Mouse (Mus musculus): ENCODE results near the gene Fkbp2. TPM values are rescaled to one million over a fixed set of nuclear protein-coding genes. Genes with fewer than 3 reads are reported as not detected.
"Not testable (repeated sequence)": the region's sequence is repeated elsewhere in the genome, so short reads cannot be mapped to it uniquely, and the experiment has no call there.

The Fkbp2 gene
- polyA plus RNA-seq, 1 experiment from 2014 or later: 94.0 TPM

DNA sequence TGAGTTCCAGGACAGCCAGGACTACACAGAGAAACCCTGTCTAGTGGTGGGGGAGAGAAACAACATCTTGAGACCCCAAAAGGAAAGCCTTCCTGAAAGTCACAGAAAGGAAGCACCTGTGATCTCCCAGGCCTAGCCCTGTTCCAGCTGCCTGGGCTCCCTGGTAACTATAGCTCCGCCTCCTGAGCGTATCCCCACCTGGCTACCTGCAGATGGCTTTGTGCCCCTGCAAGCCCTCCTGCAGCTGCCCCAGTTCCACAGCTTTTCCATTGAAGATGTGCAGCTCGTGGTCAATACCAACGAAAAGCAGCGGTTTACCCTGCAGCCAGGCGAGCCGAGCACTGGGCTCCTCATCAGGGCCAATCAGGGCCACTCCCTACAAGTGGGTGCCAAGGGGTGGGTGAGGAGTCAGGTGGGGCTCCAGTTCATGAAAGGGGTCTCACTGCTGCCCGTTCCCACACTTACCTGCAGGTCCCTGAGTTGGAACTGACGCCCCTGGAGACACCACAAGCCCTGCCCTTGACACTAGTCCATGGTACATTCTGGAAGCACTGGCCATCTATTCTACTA, 17.5 kb upstream of the Fkbp2 start:
- no peaks in the 10 kb centered on the region for H3K9me3 ChIP-seq (replicated peaks)
- peaks cover 44% of the 10 kb centered on the region for H3K36me3 ChIP-seq
- no peaks in the 10 kb centered on the region for H3K27me3 ChIP-seq (ENCODE audit: low read depth, poor library complexity, severe bottlenecking)
- DNase-seq (ENCODE audit: low spot score): no peak
- peaks cover 37% of the 10 kb centered on the region for H3K4me1 ChIP-seq
- H3K4me3 ChIP-seq: no peak overlapping the region
- no peak overlapping the region for H3K27ac ChIP-seq
- 82% methylated on average over 9 of the region's 9 CpGs for WGBS

- peak within 1 kb of the TSS; percentile 60 for H3K4me3 ChIP-seq
- H3K9me3 ChIP-seq (replicated peaks): no peaks in the 10 kb centered on the region
- H3K27ac ChIP-seq: peak within 1 kb of the TSS; percentile 81
- under 1% methylated on average over 24 of the region's 24 CpGs for WGBS
- peak; percentile 91 for DNase-seq (ENCODE audit: low spot score)
- H3K4me1 ChIP-seq: peaks cover 46% of the 10 kb centered on the region
- H3K36me3 ChIP-seq: peaks cover 27% of the 10 kb centered on the region
- H3K27me3 ChIP-seq (ENCODE audit: low read depth, poor library complexity, severe bottlenecking): no peaks in the 10 kb centered on the region
Measured at GRCm38 (mm10) chr19:6996006-6996405, 15.7 kb upstream of the Fkbp2 start, which contains the start of the genes Nudt22 and Trpt1. Gene Nudt22 (minus strand): TSS chr19:6996117. Gene Trpt1 (plus strand): TSS chr19:6996131.

- no peak for DNase-seq (ENCODE audit: low spot score)
- H3K4me1 ChIP-seq: peaks cover 46% of the 10 kb centered on the region
- WGBS: 55% methylated on average over 21 of the region's 21 CpGs
- peak overlapping the region; percentile 60 for H3K4me3 ChIP-seq
- H3K9me3 ChIP-seq (replicated peaks): no peaks in the 10 kb centered on the region
- H3K36me3 ChIP-seq: peaks cover 26% of the 10 kb centered on the region
- H3K27me3 ChIP-seq (ENCODE audit: low read depth, poor library complexity, severe bottlenecking): no peaks in the 10 kb centered on the region
- peak overlapping the region; percentile 81 for H3K27ac ChIP-seq
Measured at GRCm38 (mm10) chr19:6995255-6995991, 15.1 kb upstream of the Fkbp2 start.

DNA sequence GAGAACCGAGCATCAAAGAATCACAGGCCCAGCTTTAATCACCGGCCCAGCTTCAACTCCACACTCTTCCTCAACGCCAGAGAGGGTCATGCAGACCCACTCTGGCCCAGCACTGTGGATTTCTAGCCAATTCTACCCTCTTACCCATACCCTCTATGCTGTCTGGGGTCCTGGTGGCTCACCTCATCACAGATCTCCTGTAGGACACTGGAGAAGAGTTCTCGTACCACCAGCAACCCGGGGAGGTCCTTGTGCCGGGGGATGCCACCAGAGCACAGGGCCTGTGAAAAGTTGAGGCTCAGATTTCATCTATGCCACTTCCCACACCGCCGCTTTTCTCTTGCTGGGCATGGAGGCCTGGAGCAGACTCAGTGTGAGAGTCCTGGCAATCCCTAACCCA, 14.2 kb upstream of the Fkbp2 start:
- Histone ChIP-seq H3K36me3 (peaks cover 17% of the 10 kb centered on the region), H3K4me1 (peaks cover 46% of the 10 kb centered on the region), H3K4me3 (peak overlapping the region; percentile 60; the same call in 1 of the 2 replicates), H3K9me3 (replicated peaks) (no peaks in the 10 kb centered on the region), H3K27me3 (ENCODE audit: low read depth, poor library complexity, severe bottlenecking) (no peaks in the 10 kb centered on the region), H3K27ac (no peak overlapping the region)
- DNase-seq (ENCODE audit: low spot score): no peak
- 90% methylated on average over 8 of the region's 8 CpGs for WGBS

DNA sequence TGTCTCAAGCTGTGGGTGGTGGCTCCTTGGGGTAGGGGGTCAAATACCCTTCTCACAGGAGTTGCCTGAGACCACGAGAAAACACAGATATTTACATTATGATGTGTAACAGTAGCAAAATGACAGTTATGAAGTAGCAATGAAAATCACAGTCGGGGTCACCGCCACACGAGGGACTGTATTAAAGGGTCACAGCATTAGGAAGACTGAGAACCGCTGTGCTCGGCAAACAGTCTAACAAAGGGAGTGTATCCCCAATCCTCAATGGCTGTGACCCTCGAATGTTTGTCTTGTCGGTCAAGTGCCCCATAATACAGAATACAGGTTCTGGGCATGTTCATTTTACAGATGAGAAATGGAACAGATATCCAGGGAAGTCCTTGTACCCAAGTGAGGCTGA, 13.7 kb upstream of the Fkbp2 start:
- Histone ChIP-seq H3K27me3 (ENCODE audit: low read depth, poor library complexity, severe bottlenecking) (no peaks in the 10 kb centered on the region), H3K27ac (no peak overlapping the region), H3K9me3 (replicated peaks) (no peaks in the 10 kb centered on the region), H3K4me1 (peaks cover 46% of the 10 kb centered on the region), H3K36me3 (peaks cover 12% of the 10 kb centered on the region), H3K4me3 (no peak overlapping the region)
- DNase-seq (ENCODE audit: low spot score): no peak
- 91% methylated on average over 8 of the region's 8 CpGs for WGBS

DNA sequence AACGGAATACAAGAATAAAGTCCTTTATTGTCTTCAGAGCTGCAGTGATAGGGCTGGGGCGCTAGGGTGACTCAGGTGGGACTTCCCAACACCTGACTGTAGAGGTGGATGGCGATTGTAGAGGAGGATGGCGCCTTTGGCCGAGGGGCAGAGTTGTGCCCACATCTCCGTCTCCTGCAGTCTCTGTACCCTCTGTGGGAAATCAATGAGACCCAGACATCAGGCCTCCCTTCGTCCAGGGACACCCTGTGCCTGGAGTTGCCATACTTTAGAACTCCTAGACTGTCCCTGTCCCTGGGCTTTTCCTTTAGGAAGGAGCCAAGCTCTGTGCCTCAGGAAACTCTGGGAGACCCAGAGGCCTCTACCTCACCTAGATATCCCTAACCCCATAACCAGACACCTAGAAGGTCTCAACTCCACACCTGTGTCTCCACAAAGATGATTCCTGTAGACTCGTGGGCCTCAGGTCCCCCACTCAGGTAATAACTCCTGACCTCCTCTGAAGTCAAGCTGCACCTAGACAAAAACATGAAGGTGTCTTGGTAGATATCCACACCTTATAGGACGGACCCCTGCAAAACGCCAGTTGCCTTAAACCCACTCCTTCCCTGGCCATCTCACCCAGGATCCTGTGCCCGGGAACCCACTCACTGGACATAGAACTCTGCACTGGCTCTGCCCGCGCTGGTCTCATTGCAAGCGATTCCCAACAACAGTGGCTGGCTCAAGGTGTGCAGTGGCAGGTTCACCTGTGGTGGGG, 12.9 kb upstream of the Fkbp2 start:
- 64% methylated on average over 14 of the region's 14 CpGs for WGBS
- Histone ChIP-seq H3K9me3 (replicated peaks) (no peaks in the 10 kb centered on the region), H3K27me3 (ENCODE audit: low read depth, poor library complexity, severe bottlenecking) (no peaks in the 10 kb centered on the region), H3K4me3 (peak overlapping the region; percentile 69), H3K4me1 (peaks cover 49% of the 10 kb centered on the region), H3K27ac (peak overlapping the region; percentile 86), H3K36me3 (peaks cover 4% of the 10 kb centered on the region)
- no peak for DNase-seq (ENCODE audit: low spot score)

DNA sequence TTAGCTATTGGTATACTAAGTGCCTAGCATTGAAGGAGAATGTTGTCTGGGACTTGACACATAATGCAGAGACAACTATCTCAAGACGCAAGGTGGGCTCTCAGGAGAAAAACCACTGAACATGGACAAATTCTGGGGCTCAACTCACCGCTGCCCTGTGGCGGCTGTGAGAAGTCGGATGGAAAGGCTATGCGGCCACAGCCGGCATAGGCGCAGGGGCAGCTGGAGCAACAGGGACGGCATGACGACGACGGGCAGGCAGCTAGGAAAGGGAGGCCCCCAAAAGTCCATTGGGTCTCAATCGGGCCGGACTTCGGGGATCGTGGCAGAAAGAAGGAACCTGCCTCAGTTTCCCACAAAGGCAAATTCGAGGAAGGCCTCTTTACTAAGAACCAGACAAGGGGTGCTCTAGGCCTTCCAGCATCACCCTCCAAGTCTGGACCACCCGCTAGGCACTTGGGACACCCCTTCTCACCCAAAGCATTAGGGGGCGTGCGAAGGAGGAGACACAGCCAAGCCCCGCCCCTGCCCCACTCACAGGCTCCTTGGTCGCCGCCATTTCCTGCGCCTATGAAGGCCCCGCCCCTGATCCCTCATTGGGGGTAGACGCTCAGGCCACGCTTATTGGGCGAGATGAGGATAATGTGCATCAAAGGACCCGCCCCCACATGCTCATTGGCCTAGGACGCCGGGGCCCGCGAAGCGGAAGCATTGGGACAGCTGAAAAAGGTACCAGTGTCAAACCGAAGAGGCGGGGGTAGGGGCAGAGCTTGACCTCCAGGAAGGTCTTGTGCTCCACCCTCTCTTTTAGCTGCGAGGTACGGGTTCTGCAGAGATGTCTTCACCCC, 11.9 kb upstream of the Fkbp2 start, which contains the start of gene Dnajc4:
Gene Dnajc4, minus strand, starts transcription at position 562 of the 848 bp plus-strand sequence.
- no peaks in the 10 kb centered on the region for H3K9me3 ChIP-seq (replicated peaks)
- DNase-seq (ENCODE audit: low spot score): peak; percentile 95
- peak within 1 kb of the TSS; percentile 86 for H3K27ac ChIP-seq
- peaks cover 58% of the 10 kb centered on the region for H3K4me1 ChIP-seq
- no peaks in the 10 kb centered on the region for H3K36me3 ChIP-seq
- WGBS: 3% methylated on average over 37 of the region's 37 CpGs
- H3K27me3 ChIP-seq (ENCODE audit: low read depth, poor library complexity, severe bottlenecking): no peaks in the 10 kb centered on the region
- peak within 1 kb of the TSS; percentile 69 for H3K4me3 ChIP-seq

DNA sequence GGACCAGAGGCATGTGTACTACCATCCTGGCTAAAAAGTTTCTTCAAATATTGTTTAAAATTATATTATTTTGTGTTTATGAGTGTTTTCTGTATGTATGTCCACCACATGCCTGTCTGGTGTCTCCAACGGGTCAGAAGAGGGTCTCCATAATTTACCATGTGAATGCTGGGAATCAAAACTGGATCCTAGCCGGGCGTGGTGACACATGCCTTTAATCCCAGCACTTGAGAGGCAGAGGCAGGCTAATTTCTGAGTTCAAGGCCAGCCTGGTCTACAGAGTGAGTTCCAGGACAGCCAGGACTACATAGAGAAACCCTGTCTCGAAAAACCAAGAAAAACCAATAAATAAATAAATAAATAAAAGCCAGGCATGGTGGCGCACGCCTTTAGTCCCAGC, 10.9 kb upstream of the Fkbp2 start:
- peaks cover 61% of the 10 kb centered on the region for H3K4me1 ChIP-seq
- 92% methylated on average over 6 of the region's 6 CpGs for WGBS
- H3K27me3 ChIP-seq (ENCODE audit: low read depth, poor library complexity, severe bottlenecking); DNase-seq (ENCODE audit: low spot score); H3K4me3 ChIP-seq; H3K9me3 ChIP-seq (replicated peaks); H3K27ac ChIP-seq; H3K36me3 ChIP-seq: not testable (repeated sequence)

DNA sequence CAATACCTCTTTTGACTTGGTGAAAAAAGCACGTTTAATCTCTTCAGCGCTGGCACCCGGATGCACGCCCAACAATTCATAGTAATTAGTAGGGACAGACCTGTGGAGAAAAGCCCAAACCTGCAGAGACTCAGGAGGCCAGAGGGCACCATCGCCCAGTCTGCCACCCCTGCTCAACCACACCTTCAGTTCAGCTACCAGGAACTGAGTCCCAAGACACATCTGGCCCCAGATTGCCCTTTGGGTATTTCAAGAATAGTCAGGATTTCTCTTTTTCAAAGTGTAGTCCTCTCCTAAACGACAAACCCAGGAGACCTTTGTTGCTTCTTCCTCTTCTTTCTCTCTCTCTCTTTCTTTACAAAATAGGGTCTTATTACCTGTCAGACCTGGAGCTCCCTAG, 10.4 kb upstream of the Fkbp2 start:
- Histone ChIP-seq H3K36me3 (peaks cover 6% of the 10 kb centered on the region), H3K4me1 (peaks cover 61% of the 10 kb centered on the region)
- 92% methylated on average over 6 of the region's 6 CpGs for WGBS

GRCm38 (mm10) chr19:6989251-6989650, 8.9 kb upstream of the Fkbp2 start:
- H3K27ac ChIP-seq: no peak overlapping the region
- no peak for DNase-seq (ENCODE audit: low spot score)
- no peak overlapping the region for H3K4me3 ChIP-seq
- peaks cover 18% of the 10 kb centered on the region for H3K36me3 ChIP-seq
- 86% methylated on average over 8 of the region's 8 CpGs for WGBS
- peaks cover 53% of the 10 kb centered on the region for H3K4me1 ChIP-seq
- H3K27me3 ChIP-seq (ENCODE audit: low read depth, poor library complexity, severe bottlenecking): no peaks in the 10 kb centered on the region
- H3K9me3 ChIP-seq (replicated peaks): no peaks in the 10 kb centered on the region

More for the DNA sequence above, 10.4 kb upstream of the Fkbp2 start:
- Histone ChIP-seq H3K27ac (no peak overlapping the region), H3K9me3 (replicated peaks) (no peaks in the 10 kb centered on the region), H3K4me3 (no peak overlapping the region), H3K27me3 (ENCODE audit: low read depth, poor library complexity, severe bottlenecking) (no peaks in the 10 kb centered on the region)
- no peak for DNase-seq (ENCODE audit: low spot score)

DNA sequence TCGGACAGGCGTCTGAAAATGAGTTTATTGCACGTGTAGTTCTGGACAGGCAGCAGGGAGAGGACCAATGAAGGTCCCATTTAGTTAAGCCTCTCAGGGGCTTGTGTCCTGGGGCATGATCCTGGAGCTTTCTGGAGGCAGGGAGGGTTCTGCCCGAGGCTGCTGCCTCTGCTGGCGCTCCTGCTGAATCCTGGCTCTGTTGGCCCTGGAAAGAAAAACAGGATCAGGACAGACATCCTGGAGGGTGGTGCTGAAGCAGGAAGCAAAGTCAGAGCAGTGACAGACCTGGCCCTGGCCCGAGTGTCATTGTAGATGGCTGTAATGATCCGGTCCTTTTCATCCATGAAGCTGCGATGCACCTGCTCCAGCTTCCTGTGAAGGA, 7.6 kb upstream of the Fkbp2 start:
- H3K27me3 ChIP-seq (ENCODE audit: low read depth, poor library complexity, severe bottlenecking): no peaks in the 10 kb centered on the region
- no peak for DNase-seq (ENCODE audit: low spot score)
- H3K27ac ChIP-seq: peak overlapping the region; percentile 98
- H3K4me1 ChIP-seq: peaks cover 43% of the 10 kb centered on the region
- H3K36me3 ChIP-seq: peaks cover 31% of the 10 kb centered on the region
- H3K9me3 ChIP-seq (replicated peaks): no peaks in the 10 kb centered on the region
- 4% methylated on average over 8 of the region's 8 CpGs for WGBS
- H3K4me3 ChIP-seq: peak overlapping the region; percentile 96
